Mouse (Mus musculus) urinary bladder, postnatal 25 days (tissue): ENCODE measurements around the gene Abcb5.
A peak's percentile ranks its signal among the peaks of the same experiment; 100 is the strongest.

ENCODE experiments used
- DNase-seq: peaks from one replicate; pipeline ENCODE4 v3.0.0; 2022; ENCODE audit warnings: low spot score

Abcb5 gene

GRCm38 (mm10) chr12:118847861-118848495, 118.2 kb downstream of the Abcb5 start:
- no peak for DNase-seq

GRCm38 (mm10) chr12:118847381-118847780, 118.8 kb downstream of the Abcb5 start:
- DNase-seq = no peak

GRCm38 (mm10) chr12:118846649-118847321, 119.4 kb downstream of the Abcb5 start:
- peak; percentile 22 for DNase-seq

- DNase-seq = no peak
These were observed 120.0 kb downstream of the Abcb5 start, which contains the start of gene Sp8 for GRCm38 (mm10) chr12:118846221-118846620. Gene Sp8, plus strand, starts transcription at chr12:118846329.

- no peak for DNase-seq
These were observed 120.9 kb downstream of the Abcb5 start for GRCm38 (mm10) chr12:118845351-118845750.

- DNase-seq = no peak
These were observed 121.4 kb downstream of the Abcb5 start for GRCm38 (mm10) chr12:118844841-118845240.

GRCm38 (mm10) chr12:118844111-118844510, 122.1 kb downstream of the Abcb5 start:
- no peak for DNase-seq

GRCm38 (mm10) chr12:118842671-118843411, 123.4 kb downstream of the Abcb5 start:
- no peak for DNase-seq

- no peak for DNase-seq
These were observed 124.2 kb downstream of the Abcb5 start for GRCm38 (mm10) chr12:118841971-118842550.

- DNase-seq = no peak
These were observed 124.8 kb downstream of the Abcb5 start for GRCm38 (mm10) chr12:118841381-118841922.

GRCm38 (mm10) chr12:118840861-118841260, 125.4 kb downstream of the Abcb5 start:
- DNase-seq = no peak

GRCm38 (mm10) chr12:118840301-118840700, 125.9 kb downstream of the Abcb5 start:
- no peak for DNase-seq

- DNase-seq = no peak
These were observed 126.8 kb downstream of the Abcb5 start for GRCm38 (mm10) chr12:118839398-118839797.

- no peak for DNase-seq
These were observed 128.0 kb downstream of the Abcb5 start for GRCm38 (mm10) chr12:118838260-118838659.

GRCm38 (mm10) chr12:118837361-118837760, 128.9 kb downstream of the Abcb5 start:
- DNase-seq = no peak

GRCm38 (mm10) chr12:118836411-118837341, 129.5 kb downstream of the Abcb5 start:
- DNase-seq = no peak

- no peak for DNase-seq
These were observed 136.3 kb downstream of the Abcb5 start for GRCm38 (mm10) chr12:118829881-118830280.
